Mouse (Mus musculus): ENCODE data around the gene Folr2. TPM values are rescaled to one million over a fixed set of nuclear protein-coding genes. Genes with fewer than 3 reads are reported as not detected.

The Folr2 gene
- polyA plus RNA-seq, 1 experiment from 2014 or later: 2.5 TPM

- ATAC-seq (ENCODE audit: low FRiP score, low TSS enrichment) (no peak), DNase-seq (no peak)
- H3K36me3 ChIP-seq (ENCODE audit: control insufficient read depth, insufficient read depth, low read length): peaks cover 11% of the 10 kb centered on the region
- 48% methylated on average over 5 of the region's 5 CpGs for WGBS
- peak overlapping the region; percentile 98 for H3K4me2 ChIP-seq (ENCODE audit: low read length)
- H3K4me3 ChIP-seq (replicated peaks; ENCODE audit: low read depth, low read length): peak overlapping the region; percentile 58
- no peak overlapping the region for H3K9ac ChIP-seq (replicated peaks; ENCODE audit: low read length)
- peaks cover 16% of the 10 kb centered on the region; the same call in 1 of the 2 replicates for H3K4me1 ChIP-seq (ENCODE audit: control insufficient read depth, insufficient read depth, low read length)
- H3K27ac ChIP-seq (replicated peaks; ENCODE audit: low read depth, low read length): no peak overlapping the region
- peaks cover 4% of the 10 kb centered on the region; the same call in 1 of the 2 replicates for H3K27me3 ChIP-seq (ENCODE audit: control insufficient read depth, insufficient read depth, low read length)
- H3K9me3 ChIP-seq (ENCODE audit: control insufficient read depth, low read length): no peaks in the 10 kb centered on the region
Measured at GRCm38 (mm10) chr7:101835457-101836109, 21.4 kb downstream of the Folr2 start.

DNA sequence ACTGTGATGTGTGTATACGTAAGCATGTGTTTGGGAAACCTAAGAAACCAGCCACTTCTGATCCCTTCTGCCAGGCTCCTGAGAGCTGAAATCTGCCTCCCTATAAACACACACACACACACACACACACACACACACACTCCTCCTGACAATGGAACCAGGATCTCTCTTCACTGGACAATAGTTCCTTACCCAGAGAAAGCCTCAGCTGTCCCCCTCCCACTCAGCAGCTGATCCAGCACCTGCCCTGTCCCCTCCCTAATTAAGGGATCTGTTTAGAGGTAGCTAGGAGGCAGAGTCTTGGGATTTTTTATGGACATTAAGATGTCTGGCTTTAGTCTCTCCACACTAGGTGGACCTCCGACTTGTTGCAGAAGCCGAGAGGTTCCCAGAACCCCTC is 22.1 kb downstream of the Folr2 start:
- Histone ChIP-seq H3K4me1 (ENCODE audit: control insufficient read depth, insufficient read depth, low read length) (peaks cover 16% of the 10 kb centered on the region; the same call in 1 of the 2 replicates), H3K9ac (replicated peaks; ENCODE audit: low read length) (no peak overlapping the region), H3K27me3 (ENCODE audit: control insufficient read depth, insufficient read depth, low read length) (peaks cover 4% of the 10 kb centered on the region; the same call in 1 of the 2 replicates), H3K4me2 (ENCODE audit: low read length) (peak overlapping the region; percentile 98), H3K36me3 (ENCODE audit: control insufficient read depth, insufficient read depth, low read length) (peaks cover 16% of the 10 kb centered on the region), H3K4me3 (replicated peaks; ENCODE audit: low read depth, low read length) (no peak overlapping the region), H3K9me3 (ENCODE audit: control insufficient read depth, low read length) (no peaks in the 10 kb centered on the region), H3K27ac (replicated peaks; ENCODE audit: low read depth, low read length) (0 out of 2 replicates have a peak overlapping the region, but pooled peaks have one; percentile 37)
- DNase-seq (peak; percentile 25), ATAC-seq (ENCODE audit: low FRiP score, low TSS enrichment) (no peak)
- 41% methylated on average over 3 of the region's 3 CpGs for WGBS

- 66% methylated on average over 3 of the region's 3 CpGs for WGBS
- no peaks in the 10 kb centered on the region for H3K9me3 ChIP-seq (ENCODE audit: control insufficient read depth, low read length)
- peak overlapping the region; percentile 98; the same call in 1 of the 2 replicates for H3K4me2 ChIP-seq (ENCODE audit: low read length)
- H3K4me1 ChIP-seq (ENCODE audit: control insufficient read depth, insufficient read depth, low read length): peaks cover 16% of the 10 kb centered on the region; the same call in 1 of the 2 replicates
- peaks cover 4% of the 10 kb centered on the region; the same call in 1 of the 2 replicates for H3K27me3 ChIP-seq (ENCODE audit: control insufficient read depth, insufficient read depth, low read length)
- H3K36me3 ChIP-seq (ENCODE audit: control insufficient read depth, insufficient read depth, low read length): peaks cover 17% of the 10 kb centered on the region
- no peak overlapping the region for H3K9ac ChIP-seq (replicated peaks; ENCODE audit: low read length)
- ATAC-seq (ENCODE audit: low FRiP score, low TSS enrichment) (no peak), DNase-seq (peak; percentile 40)
- 0 out of 2 replicates have a peak overlapping the region, but pooled peaks have one; percentile 37 for H3K27ac ChIP-seq (replicated peaks; ENCODE audit: low read depth, low read length)
- H3K4me3 ChIP-seq (replicated peaks; ENCODE audit: low read depth, low read length): no peak overlapping the region
Measured at GRCm38 (mm10) chr7:101833916-101834584, 22.9 kb downstream of the Folr2 start.

DNA sequence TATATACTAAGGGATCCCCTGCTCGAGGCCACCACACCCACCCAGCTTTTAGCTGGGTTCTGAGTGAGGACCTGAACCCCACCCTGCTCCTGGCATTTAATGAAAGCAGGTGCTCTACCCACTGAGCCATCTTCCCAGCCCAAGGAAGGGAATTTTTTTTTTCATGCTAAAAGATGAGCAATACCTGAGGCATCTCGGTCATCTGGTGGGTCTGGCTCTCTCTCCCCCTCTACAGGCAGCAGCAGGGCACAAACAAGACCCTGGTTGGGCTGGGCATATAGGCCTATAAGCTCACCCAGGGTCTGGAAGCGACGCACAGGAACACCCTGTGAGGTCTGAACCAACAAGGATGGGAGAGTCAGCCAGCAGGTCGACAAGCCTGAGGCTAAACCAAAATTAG is 23.6 kb downstream of the Folr2 start:
- Histone ChIP-seq H3K27ac (replicated peaks; ENCODE audit: low read depth, low read length) (no peak overlapping the region), H3K27me3 (ENCODE audit: control insufficient read depth, insufficient read depth, low read length) (peaks cover 2% of the 10 kb centered on the region; the same call in 1 of the 2 replicates), H3K4me1 (ENCODE audit: control insufficient read depth, insufficient read depth, low read length) (peaks cover 15% of the 10 kb centered on the region; the same call in 1 of the 2 replicates), H3K9me3 (ENCODE audit: control insufficient read depth, low read length) (no peaks in the 10 kb centered on the region), H3K4me2 (ENCODE audit: low read length) (no peak overlapping the region), H3K9ac (replicated peaks; ENCODE audit: low read length) (no peak overlapping the region), H3K36me3 (ENCODE audit: control insufficient read depth, insufficient read depth, low read length) (peaks cover 18% of the 10 kb centered on the region), H3K4me3 (replicated peaks; ENCODE audit: low read depth, low read length) (no peak overlapping the region)
- ATAC-seq (ENCODE audit: low FRiP score, low TSS enrichment): no peak
- no peak for DNase-seq
- 73% methylated on average over 5 of the region's 5 CpGs for WGBS

DNA sequence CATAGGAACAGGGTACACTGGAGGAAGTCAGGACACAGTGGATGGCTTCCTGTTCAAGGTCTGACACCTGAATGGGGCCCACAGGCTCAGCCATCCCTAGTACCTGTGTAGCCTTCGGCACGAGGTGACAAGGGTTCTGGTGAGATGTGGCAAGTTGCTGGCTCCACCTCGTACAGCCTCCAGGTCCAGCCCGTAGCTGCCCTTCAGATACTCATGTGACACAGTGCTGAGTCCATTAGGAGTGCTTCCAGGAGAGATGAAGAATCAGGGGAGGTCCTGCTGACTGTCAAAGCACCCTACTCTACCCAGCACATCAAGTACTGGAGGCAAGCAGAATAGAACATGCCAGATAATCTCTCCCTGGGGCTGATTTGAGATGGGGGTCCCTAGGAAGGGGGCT is 24.6 kb downstream of the Folr2 start:
- Histone ChIP-seq H3K9ac (replicated peaks; ENCODE audit: low read length) (no peak overlapping the region), H3K27me3 (ENCODE audit: control insufficient read depth, insufficient read depth, low read length) (no peaks in the 10 kb centered on the region), H3K4me2 (ENCODE audit: low read length) (no peak overlapping the region), H3K36me3 (ENCODE audit: control insufficient read depth, insufficient read depth, low read length) (peaks cover 20% of the 10 kb centered on the region), H3K9me3 (ENCODE audit: control insufficient read depth, low read length) (no peaks in the 10 kb centered on the region), H3K27ac (replicated peaks; ENCODE audit: low read depth, low read length) (no peak overlapping the region), H3K4me3 (replicated peaks; ENCODE audit: low read depth, low read length) (no peak overlapping the region), H3K4me1 (ENCODE audit: control insufficient read depth, insufficient read depth, low read length) (peaks cover 11% of the 10 kb centered on the region; the same call in 1 of the 2 replicates)
- ATAC-seq (ENCODE audit: low FRiP score, low TSS enrichment) (no peak), DNase-seq (no peak)
- 93% methylated on average over 4 of the region's 4 CpGs for WGBS

DNA sequence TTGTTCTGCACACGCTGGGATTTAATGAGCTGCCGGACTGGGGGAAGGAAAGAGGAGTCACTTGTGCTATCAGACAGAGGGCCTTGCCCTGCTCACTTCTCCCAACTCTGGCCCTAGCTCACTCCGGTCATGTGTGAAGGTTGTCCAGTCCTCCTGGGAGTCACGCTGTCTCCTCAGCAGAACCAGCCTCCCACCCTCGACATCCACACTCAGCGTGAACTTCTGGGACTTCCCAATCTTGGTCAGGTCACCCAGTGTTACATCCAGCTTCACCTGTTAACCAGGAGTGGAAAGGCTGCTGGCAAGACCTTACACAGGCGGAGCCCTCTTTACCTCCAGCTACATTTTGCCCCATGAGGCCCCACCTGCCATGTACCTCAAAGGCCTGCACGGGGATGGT is 25.6 kb downstream of the Folr2 start:
- 97% methylated on average over 8 of the region's 8 CpGs for WGBS

DNA sequence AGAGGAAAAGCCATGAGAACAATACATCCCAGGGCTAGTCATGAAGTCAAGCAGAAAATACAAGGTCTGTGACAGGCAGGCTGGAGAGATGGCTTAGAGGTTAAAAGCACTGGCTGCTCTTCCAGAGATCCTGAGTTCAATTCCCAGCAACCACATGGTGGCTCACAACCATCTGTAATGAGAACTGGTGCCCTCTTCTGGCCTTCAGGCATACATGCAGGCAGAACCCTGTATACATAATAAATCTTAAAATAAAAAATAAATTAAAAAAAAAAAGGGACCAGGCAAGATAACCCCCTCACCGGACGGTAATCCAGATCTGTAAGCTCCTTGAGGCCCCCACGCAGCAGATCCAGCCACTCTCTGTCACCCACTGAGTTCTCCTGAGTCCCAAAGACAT is 26.6 kb downstream of the Folr2 start:
- Histone ChIP-seq H3K9me3 (ENCODE audit: control insufficient read depth, low read length) (no peaks in the 10 kb centered on the region), H3K36me3 (ENCODE audit: control insufficient read depth, insufficient read depth, low read length) (peaks cover 31% of the 10 kb centered on the region), H3K27me3 (ENCODE audit: control insufficient read depth, insufficient read depth, low read length) (no peaks in the 10 kb centered on the region), H3K4me3 (replicated peaks; ENCODE audit: low read depth, low read length) (no peak overlapping the region), H3K4me1 (ENCODE audit: control insufficient read depth, insufficient read depth, low read length) (peaks cover 5% of the 10 kb centered on the region; the same call in 1 of the 2 replicates), H3K9ac (replicated peaks; ENCODE audit: low read length) (no peak overlapping the region), H3K27ac (replicated peaks; ENCODE audit: low read depth, low read length) (no peak overlapping the region), H3K4me2 (ENCODE audit: low read length) (no peak overlapping the region)
- 98% methylated on average over 3 of the region's 3 CpGs for whole genome bisulfite sequencing
- DNase-seq: no peak
- ATAC-seq (ENCODE audit: low FRiP score, low TSS enrichment): no peak

More for the DNA sequence above, 25.6 kb downstream of the Folr2 start:
- Histone ChIP-seq H3K36me3 (ENCODE audit: control insufficient read depth, insufficient read depth, low read length) (peaks cover 28% of the 10 kb centered on the region), H3K9me3 (ENCODE audit: control insufficient read depth, low read length) (no peaks in the 10 kb centered on the region), H3K4me1 (ENCODE audit: control insufficient read depth, insufficient read depth, low read length) (peaks cover 5% of the 10 kb centered on the region; the same call in 1 of the 2 replicates), H3K4me3 (replicated peaks; ENCODE audit: low read depth, low read length) (no peak overlapping the region), H3K9ac (replicated peaks; ENCODE audit: low read length) (no peak overlapping the region), H3K4me2 (ENCODE audit: low read length) (no peak overlapping the region), H3K27ac (replicated peaks; ENCODE audit: low read depth, low read length) (no peak overlapping the region), H3K27me3 (ENCODE audit: control insufficient read depth, insufficient read depth, low read length) (no peaks in the 10 kb centered on the region)
- DNase-seq (no peak), ATAC-seq (ENCODE audit: low FRiP score, low TSS enrichment) (no peak)

DNA sequence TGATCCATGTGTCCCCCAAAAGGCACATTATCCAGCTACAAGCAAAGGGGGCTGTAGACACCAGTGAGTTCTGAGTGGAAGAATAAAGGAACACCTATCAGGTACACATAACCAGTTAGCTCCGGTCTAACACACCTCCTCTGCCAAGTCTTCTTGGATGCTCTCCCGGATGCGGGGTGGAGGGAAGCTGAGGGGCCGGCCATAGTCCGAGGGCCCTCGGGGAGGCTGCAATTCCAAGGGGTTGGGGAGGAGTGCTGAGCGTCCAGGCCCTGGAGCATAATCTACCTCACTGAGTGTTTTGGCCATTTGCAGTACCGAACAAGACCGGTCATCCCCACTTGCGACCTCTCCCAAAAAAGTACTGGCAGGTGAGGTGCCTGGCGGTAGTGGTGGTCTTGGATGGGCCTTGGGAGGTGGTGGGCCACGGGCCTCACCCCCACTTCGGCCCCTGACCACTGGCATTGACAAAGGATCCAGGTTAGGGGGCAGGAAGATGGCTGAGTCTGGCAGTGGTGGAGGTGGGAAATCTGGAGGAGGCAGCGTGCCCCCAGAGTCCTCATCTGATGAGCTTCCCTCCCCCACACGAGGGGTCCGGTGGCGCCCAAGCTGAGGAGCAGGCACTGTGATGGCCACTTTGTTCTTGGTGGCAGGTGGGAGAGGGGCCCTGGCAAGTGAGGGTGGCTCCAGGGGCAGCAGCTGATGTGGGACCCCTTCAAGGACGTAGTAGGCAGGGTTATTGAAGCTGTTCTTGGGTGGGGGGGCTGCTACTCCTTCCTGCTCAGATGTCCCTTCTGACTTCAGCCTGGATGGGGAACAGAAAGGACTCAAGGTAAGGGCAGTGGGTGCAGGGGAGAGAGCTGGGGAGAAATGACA is 33.0 kb downstream of the Folr2 start:
- ATAC-seq (ENCODE audit: low FRiP score, low TSS enrichment) (no peak), DNase-seq (no peak)
- no peak overlapping the region for H3K4me3 ChIP-seq (replicated peaks; ENCODE audit: low read depth, low read length)
- WGBS: 86% methylated on average over 18 of the region's 18 CpGs
- H3K9ac ChIP-seq (replicated peaks; ENCODE audit: low read length): no peak overlapping the region
- no peak overlapping the region for H3K4me2 ChIP-seq (ENCODE audit: low read length)
- no peaks in the 10 kb centered on the region for H3K9me3 ChIP-seq (ENCODE audit: control insufficient read depth, low read length)
- peaks cover 14% of the 10 kb centered on the region; the same call in 1 of the 2 replicates for H3K36me3 ChIP-seq (ENCODE audit: control insufficient read depth, insufficient read depth, low read length)
- H3K4me1 ChIP-seq (ENCODE audit: control insufficient read depth, insufficient read depth, low read length): peaks cover 17% of the 10 kb centered on the region; the same call in 1 of the 2 replicates
- H3K27me3 ChIP-seq (ENCODE audit: control insufficient read depth, insufficient read depth, low read length): peaks cover 47% of the 10 kb centered on the region
- no peak overlapping the region for H3K27ac ChIP-seq (replicated peaks; ENCODE audit: low read depth, low read length)

Data from midbrain, embryonic 14.5 days (tissue).